Mouse (Mus musculus) C2C12 (cell line): Measurements from ENCODE around the gene Smad9.

Experiments used
- CEBPB ChIP-seq: IDR thresholded peaks from one replicate; pipeline ENCODE4 v1.6.1; 2011; ENCODE audit warnings: low read depth, mild to moderate bottlenecking, control low read depth, moderate library complexity
- CTCF ChIP-seq: IDR thresholded peaks from one replicate; pipeline ENCODE4 v1.5.1; 2011; ENCODE audit not compliant: control insufficient read depth, insufficient read depth, insufficient read length
- MAX ChIP-seq: IDR thresholded peaks from one replicate; pipeline ENCODE4 v1.6.1; 2011; ENCODE audit warnings: mild to moderate bottlenecking, control low read depth
- MYOG ChIP-seq: IDR thresholded peaks from one replicate; pipeline ENCODE4 v1.6.1; 2011; ENCODE audit not compliant: control insufficient read depth, insufficient read length; ENCODE audit errors: extremely low read depth
- USF1 ChIP-seq: IDR thresholded peaks from one replicate; pipeline ENCODE4 v1.6.1; 2011; ENCODE audit warnings: low read depth, mild to moderate bottlenecking, control low read depth, moderate library complexity

GRCm38 (mm10) chr3:54795806-54796205, 40.4 kb downstream of the Smad9 start:
- TF ChIP-seq CTCF (no peak), USF1 (no peak), MAX (no peak), MYOG (no peak), CEBPB (no peak)
